Mouse (Mus musculus) ovary, postnatal 10 days (tissue): Measurements from ENCODE around the gene Spata2.
A peak's percentile ranks its signal among the peaks of the same experiment; 100 is the strongest.

Experiments
- DNase-seq: peaks from one replicate; pipeline ENCODE4 v3.0.0; 2022; ENCODE audit warnings: low spot score

The Spata2 gene

DNA sequence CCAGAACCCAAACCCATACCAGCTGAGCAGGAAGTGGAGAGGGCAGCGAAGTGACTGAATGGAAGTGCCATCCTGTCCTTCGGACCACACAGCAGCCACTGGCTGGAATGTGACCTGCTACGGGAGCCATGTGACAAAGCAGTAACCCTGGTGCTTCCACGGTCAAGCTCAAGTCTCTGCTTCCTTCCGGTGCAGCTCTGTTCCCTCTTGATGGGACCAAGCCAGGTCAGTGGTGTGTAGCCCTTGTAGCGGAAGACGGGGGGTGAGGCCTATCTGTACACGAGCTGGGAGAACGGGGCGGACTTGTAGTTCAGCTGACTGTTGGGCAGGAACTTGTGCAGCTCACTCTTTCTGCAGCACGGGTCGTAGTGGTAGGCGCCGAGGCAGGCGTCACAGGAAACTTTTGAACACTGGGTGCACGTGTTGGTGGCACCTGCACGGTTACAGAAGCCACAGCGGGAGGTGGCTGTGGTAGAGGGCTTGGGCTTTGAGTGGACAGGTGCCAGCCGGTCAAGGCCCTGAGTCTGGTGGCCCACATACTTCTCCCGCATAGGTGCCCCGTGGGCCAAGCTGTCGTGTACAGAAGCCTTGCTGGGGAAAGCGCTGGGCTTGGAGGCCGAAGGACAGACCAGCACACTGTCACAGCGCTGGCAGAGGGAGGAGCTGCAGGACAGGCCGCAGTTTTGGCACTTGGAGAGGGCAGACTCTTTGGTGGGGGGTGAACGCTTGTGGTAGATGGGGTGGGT, 9.4 kb downstream of the Spata2 start:
- no peak for DNase-seq

DNA sequence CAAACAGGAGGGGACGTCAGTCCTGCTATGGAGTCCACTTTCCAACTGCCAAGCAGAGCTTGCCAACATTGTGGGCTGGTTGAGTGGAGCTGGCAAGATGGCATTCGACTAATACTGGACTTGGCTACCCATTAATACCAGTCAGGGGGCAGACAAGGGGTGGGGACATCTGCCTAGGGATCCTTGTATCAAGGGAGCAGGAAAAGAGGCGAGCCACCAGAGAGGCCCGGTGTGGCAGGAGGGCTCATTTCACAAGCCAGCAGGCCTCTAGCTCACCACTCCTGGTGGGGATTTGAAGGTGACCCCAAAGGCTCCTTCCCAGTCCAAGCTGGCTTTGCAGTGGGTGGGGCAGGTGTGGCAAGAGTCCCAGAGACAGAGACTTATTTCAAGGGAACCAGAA, 10.0 kb downstream of the Spata2 start:
- DNase-seq, result no peak

DNA sequence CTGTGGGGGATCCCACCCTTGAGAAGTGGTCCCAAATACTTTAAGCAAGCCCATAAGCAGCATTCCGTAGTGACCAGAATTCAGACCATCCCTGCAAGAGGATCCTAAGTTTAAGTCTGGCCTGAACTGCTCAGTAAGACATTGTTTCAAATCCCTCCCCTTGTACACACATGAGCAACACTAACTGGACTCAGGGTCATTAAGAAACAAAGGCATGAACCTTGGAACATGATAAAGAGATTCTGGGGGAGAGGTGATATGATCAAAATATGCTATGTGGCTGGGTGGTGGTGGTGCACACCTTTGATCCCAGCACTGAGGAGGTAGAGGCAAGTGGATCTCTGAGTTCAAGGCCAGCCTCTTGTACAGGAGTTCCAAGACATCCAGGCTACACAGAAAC, 13.2 kb downstream of the Spata2 start:
- no peak for DNase-seq

DNA sequence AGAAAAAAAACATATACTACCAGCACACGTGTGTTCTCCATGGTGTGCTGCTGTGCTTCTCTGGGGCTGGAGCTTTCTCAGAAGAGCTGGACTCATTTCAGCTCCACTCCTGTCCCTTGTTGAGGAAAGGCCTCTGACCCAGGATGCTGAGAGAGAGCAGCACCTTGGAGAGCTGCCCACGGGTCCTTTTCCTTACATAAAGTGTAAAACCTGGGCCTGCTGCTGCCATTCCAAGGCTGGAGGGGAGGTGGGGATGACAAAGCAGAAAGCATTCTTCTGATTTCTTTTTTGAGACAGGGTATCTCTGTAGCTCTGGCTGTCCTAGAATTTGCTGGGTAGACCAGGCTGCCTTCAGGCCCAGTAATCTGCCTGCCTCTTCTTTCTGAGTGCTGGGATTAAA, 14.6 kb downstream of the Spata2 start:
- DNase-seq, result no peak

DNA sequence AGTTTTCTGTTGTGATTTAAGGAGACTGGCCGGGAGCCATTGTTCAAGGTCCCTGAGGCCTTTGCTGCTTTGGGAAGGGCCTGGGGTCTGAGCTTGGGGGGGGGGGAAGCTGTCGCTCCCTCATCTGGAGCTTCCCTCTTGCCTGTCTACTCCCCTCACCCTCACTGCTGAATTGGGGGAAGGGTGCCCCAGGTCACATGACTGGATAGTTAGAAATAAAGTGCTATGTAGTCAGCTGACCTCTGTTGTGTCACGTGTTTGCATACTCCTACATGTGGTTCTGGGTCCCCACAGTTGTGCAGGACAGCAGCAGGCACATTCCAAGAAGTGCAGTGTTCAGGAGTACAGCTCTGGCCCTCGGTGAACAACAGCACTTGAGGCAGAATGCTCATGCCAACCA, 15.9 kb downstream of the Spata2 start:
- DNase-seq, result no peak

DNA sequence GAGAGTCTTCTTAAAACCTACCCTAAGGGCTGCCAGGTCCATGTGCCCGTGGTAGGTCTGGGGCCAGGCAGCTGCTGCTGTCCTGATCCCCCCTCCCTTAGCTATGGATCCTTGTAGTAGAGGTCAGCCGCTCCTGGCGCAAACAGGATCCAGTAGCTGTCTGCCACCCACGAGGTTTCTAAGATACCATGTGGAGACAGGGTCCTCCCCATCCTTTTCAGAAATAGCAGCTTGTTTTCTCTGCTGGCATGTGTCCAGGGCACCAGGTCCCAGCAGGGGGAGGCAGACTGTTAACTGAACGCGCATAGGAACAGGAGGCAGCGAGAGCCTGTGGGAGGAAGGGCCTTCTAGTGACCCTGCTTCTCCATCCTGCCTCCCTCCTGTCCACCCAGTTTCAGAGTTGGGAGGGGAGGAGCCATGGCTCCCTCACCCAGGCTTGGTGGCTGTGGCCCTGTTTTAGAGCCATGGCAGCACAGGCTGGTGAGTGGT, 16.4 kb downstream of the Spata2 start:
- DNase-seq, result peak; percentile 54

DNA sequence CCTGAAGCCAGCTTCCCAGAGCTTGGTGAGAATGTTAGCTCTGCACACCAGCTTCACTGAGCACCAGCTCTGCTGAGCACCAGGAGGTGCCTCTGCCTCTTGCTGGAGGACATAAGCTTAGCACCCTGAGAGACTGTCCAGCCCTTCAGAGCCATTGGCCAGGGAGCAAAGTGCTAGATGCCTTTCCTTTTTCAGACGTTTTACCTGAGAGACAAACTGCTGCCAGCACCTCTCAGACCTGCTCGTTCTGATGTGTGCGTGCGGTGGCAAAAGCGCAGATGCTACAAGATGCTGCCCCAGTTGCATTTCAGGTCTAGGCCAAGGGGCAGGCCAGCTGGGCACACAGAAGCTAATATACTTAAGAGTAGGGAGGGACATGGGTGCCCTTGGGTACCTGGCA, 17.1 kb downstream of the Spata2 start:
- no peak for DNase-seq

DNA sequence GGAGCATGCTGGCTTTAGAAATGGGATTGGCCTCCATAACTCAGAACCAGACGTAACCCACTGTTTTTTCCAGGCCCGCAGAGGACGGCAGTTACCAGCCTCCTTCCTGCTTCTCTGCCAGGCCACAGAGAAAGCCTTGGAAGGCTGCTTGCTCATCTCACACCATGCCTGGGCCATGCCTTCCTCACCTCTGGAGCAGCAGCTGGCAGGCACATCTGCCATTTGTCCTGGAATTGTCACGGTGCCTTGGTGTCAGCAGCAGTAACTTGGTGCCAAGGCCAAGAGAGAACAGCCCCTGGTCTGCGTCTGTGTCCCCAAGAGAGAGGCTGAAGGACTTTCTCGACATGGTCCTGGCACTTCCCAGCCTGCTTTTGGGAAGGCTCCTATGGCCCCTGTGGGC, 18.5 kb downstream of the Spata2 start:
- DNase-seq, result no peak

DNA sequence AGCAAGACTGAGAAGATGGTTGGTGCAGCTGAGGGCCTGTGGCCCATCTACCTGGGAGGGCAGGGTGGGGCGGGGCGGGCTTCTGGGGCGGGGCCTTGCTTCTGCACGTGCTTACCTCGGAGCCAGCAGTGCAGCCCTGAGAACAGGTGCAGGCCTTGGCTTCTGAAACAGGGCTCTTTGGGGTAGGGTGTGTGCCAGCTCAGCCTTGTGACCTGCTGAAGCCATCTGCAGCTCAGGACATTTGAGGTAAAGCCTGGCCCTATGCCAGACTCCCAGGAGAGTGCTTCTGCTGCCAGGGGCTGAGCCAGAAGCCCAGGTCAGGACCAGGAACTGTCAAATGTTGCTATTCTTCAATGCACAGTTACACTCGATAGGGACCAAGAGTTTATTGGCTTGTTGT, 21.1 kb downstream of the Spata2 start:
- no peak for DNase-seq

DNA sequence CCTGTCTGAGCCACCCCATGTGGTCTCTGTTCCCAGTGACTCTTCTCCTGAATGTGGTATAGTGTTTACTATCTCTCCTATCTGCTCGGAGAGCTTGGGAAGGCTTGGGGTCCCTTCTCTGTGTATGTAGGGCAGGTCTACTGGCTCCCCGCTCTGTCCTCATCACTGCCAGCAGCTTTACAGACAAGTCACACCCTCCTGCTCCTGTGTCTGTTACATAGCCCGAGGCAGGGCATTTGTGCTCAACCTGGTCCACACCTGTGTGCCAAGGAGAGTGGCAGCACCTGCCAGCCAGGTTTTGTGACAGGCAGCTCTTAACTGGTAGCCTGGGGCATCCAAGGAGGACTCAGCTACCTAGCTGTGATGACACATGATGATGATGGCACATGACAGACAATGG, 22.1 kb downstream of the Spata2 start:
- DNase-seq, result no peak

DNA sequence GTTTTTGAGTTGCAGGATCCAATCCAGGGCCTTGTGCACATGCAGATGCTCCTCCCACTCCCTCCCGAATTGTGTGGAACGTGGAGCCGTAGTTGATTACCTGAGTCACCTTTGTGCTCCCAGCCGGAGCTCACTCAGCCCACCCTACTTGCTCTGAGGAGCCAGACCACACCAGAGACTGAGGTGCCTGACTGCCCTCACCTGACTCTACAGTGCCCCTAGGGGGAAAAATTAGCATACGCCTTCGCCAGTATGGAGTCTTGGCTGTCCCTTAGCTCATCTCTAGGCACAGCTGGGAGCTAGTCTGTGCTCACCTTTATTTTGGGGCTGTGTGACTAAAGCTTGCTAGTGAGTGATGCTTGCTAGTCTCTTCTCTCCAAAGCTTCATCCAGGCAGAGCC, 24.2 kb downstream of the Spata2 start:
- no peak for DNase-seq

DNA sequence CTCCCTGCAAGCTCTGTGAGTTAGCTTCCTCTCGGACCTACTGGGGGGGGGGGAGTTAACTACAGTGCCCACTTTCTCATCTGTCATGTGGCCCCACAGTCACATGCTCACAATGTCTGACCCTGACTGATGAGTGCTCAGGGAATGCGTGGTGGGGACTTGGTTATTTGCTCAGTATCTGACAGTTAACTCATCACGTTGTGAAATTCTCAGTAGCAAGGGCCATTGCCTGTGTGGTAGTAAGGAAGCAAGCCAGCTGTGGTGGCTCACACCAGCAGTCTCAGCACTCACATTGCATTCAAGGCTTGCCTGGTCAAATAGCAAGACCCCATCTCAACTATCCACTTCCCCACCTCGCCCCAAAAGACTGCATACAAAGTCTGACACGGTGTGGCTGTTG, 25.5 kb downstream of the Spata2 start:
- DNase-seq, result no peak

DNA sequence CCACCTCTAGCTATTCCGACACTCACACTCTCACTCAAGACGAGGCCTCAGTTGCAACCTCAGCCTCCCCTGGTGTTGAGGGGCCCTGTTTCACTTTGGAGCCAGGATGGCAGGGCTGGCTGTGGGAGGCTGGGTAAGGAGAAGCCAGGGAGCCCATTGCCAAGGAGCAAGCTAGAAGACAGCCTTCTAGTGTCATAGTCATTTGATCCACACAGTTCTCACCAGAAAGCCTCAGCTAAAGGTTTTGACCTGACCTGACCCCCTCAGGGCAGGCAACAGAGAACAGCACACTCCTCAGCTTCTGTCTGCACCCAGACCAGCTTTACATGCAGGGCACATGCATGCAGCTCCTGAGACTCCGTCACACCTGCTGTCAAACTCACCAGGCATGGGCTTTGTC, 26.7 kb downstream of the Spata2 start:
- no peak for DNase-seq

DNA sequence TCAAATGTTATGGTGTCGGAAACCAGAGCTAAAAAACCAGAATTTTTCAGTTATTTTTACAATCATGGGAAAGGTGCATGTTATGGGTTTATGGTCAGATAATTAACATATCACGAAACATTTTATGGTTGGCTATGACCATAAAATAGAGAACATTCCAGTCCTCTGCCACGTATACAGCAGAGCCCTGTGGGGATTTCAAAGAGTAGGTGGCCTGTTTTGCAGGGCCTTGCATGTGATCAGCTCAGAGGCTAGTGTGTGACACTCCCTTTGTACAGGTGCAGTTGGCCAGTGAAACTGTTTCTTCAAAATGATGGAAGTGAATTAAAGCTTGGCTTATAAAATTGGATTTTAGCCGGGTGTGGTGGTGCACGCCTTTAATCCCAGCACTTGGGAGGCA, 28.9 kb downstream of the Spata2 start:
- no peak for DNase-seq

DNA sequence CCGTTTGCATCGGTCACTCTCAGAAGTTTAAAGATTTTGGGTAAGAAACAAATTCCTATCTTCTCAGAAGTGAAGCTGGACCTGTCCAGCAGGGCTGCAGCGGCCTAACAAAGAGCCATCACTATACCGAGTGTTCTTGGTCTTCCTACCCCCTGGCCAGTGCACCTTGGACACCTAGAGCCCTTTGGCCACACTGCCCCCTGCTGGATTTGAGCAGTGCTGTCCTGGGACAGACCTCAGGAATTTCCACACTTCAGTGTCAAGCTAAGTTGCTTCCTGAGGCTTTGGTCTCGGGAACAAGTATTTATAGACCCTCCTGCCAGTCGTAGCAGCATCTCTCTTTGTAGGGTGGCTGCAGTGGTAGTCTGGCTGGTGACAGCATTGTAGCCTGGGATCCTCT, 29.7 kb downstream of the Spata2 start:
- peak; percentile 37 for DNase-seq

DNA sequence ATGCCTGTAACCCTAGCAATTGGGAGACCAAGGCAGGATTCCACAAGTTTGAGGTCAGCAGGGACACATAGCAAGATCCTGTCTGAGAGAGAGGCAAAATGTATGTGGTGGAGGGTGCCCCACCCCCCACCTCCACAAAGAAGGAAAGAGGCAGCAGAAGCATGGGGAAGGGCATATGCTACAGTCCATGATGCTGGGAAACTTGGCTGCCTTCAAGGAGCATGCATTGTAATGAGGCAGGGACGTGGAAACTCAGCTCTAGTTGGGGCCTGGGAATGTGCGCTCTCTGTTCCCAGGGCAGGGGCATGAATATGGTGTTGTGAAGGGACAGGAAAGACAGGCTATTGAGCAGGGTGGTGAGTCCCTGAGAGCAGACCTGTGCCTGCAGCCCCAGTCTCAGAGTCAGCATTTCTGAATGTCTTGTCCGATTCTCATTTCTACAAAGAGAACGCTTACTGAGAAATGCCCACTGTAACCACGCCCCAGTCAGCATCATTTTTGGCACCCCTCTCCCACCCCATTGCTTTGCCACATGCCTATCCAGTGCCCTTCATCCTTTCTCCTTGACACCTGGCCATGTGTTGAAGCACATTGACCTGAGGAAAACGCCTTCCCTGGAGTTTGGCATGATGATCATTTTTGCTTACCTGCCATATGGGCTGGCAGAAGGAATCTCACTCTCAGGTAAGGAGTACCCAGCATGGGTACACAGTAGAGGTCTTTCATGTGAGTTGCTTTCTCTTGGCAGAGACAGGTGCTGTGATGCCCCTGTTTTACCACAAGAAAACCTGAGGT, 33.4 kb downstream of the Spata2 start:
- no peak for DNase-seq

DNA sequence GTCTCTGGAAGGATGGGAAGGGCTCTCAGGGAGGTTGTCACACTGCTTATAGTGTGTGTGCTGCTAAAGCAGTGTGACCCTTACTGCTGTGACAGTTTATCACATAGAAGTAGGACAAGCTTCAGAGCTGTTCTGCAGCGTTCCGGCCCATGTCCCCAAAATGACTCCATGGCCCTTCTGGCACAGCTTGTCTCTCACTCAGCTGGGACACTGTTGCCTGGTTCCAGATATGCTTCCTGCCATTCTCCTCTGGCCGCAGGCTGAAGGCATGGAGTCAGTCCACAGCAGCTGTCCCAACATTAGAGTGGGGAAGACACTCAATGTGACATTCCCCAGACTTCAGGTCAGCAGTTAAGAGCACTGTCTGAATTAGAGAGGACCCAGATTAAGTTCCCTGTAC, 34.1 kb downstream of the Spata2 start:
- DNase-seq, result no peak

DNA sequence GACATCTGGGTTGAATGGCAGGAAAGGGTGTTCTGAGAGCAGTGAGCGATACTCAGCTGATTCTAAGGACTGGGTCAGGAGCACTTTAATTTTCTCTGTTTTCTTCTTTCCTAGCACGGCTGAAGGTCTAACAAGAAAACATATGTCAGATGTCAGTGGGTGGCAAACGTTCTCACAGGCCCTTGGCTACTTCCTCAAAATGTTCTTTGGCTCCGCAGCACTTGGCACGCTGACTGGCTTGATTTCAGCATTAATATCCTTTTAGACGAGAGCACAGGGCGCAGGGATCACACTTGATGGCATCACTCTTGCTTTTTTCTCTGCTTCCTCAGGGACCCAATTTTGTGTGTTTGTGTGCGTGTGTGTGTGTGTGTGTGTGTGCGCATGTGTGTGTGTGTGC, 35.5 kb downstream of the Spata2 start:
- DNase-seq, result no peak

DNA sequence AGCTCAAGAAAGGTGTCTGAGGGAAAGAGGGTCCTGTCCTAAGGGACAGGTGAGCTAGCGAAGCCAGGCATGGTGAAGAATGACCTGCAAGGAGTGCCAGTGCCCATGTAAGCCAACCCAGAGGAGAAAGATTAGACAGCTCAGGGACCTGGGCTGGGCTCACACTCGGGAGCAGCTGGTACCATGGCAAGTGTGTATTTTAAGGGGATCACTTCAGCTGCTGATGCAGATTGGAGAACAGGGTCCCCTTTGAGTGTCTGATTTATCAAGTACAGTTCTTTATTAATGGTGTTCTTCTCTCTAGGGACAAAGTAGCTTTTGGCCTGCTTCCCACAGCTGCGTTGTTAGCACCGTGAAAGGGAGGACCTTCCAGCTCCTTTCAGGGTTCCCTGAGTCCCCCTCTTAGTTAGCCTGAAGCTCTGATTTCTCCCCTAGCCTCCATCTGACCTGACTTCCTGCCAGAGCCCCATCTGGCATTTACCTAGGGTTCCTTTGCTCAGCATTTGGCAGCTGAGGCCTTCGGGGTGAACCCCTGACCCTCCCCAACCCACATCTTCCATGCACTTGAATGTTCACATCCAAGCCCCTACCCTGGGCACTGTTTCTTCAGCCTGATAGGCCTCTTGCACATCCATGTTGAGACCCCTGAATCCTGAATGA, 36.2 kb downstream of the Spata2 start:
- no peak for DNase-seq

DNA sequence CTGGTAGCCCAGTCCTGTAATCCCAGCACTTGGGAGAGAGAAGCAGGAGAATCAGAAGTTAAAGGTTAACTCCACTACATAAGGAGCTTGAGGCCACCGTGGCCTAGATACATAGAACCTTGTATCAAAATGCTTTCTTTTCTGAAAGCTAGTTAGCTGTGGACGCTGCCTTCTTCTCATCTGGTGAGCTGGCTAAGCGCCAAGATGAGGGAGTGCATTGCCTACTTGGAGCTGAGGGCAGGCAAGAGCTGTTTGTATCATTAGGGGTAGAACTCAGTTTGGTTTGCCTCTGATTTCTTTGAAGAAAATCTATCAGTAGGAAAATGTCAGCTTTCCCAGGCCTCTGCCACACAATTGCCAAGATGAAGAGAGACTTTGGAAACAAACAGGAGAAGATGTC, 38.9 kb downstream of the Spata2 start:
- DNase-seq, result no peak

DNA sequence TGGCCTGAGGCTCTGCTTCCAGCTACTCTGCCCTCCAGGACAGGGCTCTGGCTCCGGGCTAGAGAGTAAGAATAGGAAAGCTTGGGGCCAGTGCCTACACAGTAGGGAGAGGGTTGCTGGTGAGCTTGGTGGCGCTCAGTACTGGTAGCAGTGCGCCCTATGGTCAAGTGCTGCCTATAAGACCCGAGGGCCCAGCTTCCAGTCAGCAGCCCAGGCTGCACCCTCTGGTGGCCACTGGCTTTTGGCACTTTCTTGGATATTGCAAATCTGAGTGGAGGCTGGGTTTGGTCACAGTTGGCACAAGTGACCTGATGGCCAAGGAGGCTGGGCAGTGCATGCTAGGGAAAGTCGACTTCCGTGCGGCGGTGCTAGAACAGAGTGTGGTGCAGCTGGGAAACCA, 42.0 kb downstream of the Spata2 start:
- no peak for DNase-seq

DNA sequence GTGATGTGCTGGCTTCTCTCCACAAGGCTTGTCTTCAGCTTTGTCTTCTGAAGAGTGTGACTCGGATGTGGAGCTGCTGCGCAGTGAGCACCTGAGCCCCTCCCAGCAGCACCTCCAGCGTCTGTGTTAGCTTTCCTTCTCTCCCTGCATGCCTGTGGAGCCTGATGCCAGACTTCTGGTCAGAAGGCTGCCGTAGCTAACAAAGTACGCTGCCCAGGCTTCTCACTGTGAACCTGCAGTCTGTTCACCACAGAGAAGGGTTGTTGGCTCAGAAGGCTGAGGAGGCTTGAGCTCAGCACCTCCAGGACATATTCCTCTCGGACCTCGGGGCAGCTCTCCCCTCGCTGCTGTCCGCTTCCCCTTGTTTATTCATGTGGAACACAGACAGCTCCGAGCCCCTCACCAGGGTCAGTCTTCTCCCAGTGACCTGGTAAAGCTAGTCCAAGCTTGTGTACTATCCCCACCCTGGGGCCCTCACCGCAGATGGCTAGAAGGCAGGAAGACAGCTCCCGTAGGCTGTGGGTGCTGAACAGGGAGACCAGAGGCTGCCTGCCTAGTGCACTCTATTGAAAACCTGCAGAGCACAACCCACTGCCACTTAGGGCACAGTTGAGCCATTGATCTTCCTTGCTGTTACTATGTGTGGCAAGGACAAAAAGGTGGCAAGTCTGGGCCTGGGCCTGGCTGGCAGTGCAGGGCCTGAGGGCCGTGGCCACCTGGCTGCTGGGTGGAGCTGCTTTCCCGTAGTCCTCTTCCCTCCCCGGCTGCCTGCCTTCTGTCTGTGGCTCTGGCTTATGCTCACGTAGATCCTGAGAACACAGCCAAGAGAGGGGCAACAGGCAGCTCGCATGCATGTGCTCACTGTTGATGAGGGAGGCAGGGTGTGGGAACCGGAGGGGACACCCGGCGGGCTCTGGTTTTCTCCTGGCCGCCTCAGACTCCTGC, 43.1 kb downstream of the Spata2 start:
- no peak for DNase-seq
